Mouse (Mus musculus): Measurements from ENCODE around the gene Plekha1. TPM values are rescaled to one million over a fixed set of nuclear protein-coding genes. Genes with fewer than 3 reads are reported as not detected.

Plekha1 gene
- total RNA-seq, 1 experiment from 2014 or later, result 16.6 TPM

GRCm38 (mm10) chr7:130949331-130949751, 83.8 kb downstream of the Plekha1 start:
- ATAC-seq (replicated peaks; ENCODE audit: low read depth, poor library complexity, severe bottlenecking), result no peak

GRCm38 (mm10) chr7:130950482-130950881, 84.9 kb downstream of the Plekha1 start:
- ATAC-seq (replicated peaks; ENCODE audit: low read depth, poor library complexity, severe bottlenecking), result no peak

GRCm38 (mm10) chr7:130951004-130951403, 85.4 kb downstream of the Plekha1 start:
- no peak for ATAC-seq (replicated peaks; ENCODE audit: low read depth, poor library complexity, severe bottlenecking)

GRCm38 (mm10) chr7:130953376-130953775, 87.8 kb downstream of the Plekha1 start:
- ATAC-seq (replicated peaks; ENCODE audit: low read depth, poor library complexity, severe bottlenecking), result no peak

- no peak for ATAC-seq (replicated peaks; ENCODE audit: low read depth, poor library complexity, severe bottlenecking)
Measured at GRCm38 (mm10) chr7:130954177-130954601, 88.6 kb downstream of the Plekha1 start.

GRCm38 (mm10) chr7:130958551-130958950, 93.0 kb downstream of the Plekha1 start:
- ATAC-seq (replicated peaks; ENCODE audit: low read depth, poor library complexity, severe bottlenecking), result no peak

- no peak for ATAC-seq (replicated peaks; ENCODE audit: low read depth, poor library complexity, severe bottlenecking)
Measured at GRCm38 (mm10) chr7:130959868-130960267, 94.3 kb downstream of the Plekha1 start.

GRCm38 (mm10) chr7:130961429-130961828, 95.9 kb downstream of the Plekha1 start:
- ATAC-seq (replicated peaks; ENCODE audit: low read depth, poor library complexity, severe bottlenecking), result no peak

Other genes starting within 250 kb of the Plekha1 start
- gene Btbd16, start 91.7 kb upstream of the Plekha1 start, total RNA-seq (2017), result 0.32 and 0.68 TPM in 2 replicates
- gene Htra1, start 70.4 kb downstream of the Plekha1 start, total RNA-seq (2017), result not detected in 2 replicates
- gene Dmbt1, start 166.3 kb downstream of the Plekha1 start, total RNA-seq (2017), result not detected in 2 replicates